Mouse (Mus musculus) CH12.LX (cell line): ENCODE results near the gene Parp3. TPM values are rescaled to one million over a fixed set of nuclear protein-coding genes. Genes with fewer than 3 reads are reported as not detected.

Experiments
- DNase-seq: peaks from one replicate; pipeline ENCODE4 v3.0.0-alpha.2; 2013; ENCODE audit errors: extremely low read depth
- H3K27ac ChIP-seq: 2 replicates; pipeline ENCODE4 v1.5.1; 2012; ENCODE audit warnings: low read depth, mild to moderate bottlenecking, control low read depth, moderate library complexity; ENCODE audit not compliant: insufficient read depth
- H3K27me3 ChIP-seq: replicated peaks from 2 replicates; pipeline ENCODE3; 2012; ENCODE audit warnings: inconsistent platforms
- H3K36me3 ChIP-seq, 2 experiments: replicated peaks in 1 of 2; 2 replicates each; pipeline versions ENCODE3 to v1.6.1; 2012; ENCODE audit warnings: inconsistent platforms in 1 of 2, low read length in 1 of 2, mild to moderate bottlenecking in 1 of 2, mixed read lengths in 1 of 2, moderate library complexity in 1 of 2; ENCODE audit not compliant: control insufficient read depth in 1 of 2, insufficient read depth in 1 of 2
- H3K4me1 ChIP-seq, 2 experiments: 2 replicates each; pipeline ENCODE4 v1.6.1; 2012; ENCODE audit warnings: inconsistent platforms in 1 of 2, moderate library complexity in 1 of 2; ENCODE audit not compliant: insufficient read depth in 2 of 2, control insufficient read depth in 1 of 2
- H3K4me2 ChIP-seq: 2 replicates; pipeline ENCODE4 v1.6.1; 2012; ENCODE audit warnings: low read depth, mild to moderate bottlenecking, control low read depth; ENCODE audit not compliant: poor library complexity, insufficient read depth, severe bottlenecking
- H3K4me3 ChIP-seq, 3 experiments: fragments of 150-350 bp in 1 of 3; sonication (generic) in 1 of 3; replicated peaks in 1 of 3; 2 replicates each; pipeline versions ENCODE3 to v1.5.1; 2011 to 2012; ENCODE audit warnings: low read depth in 2 of 3, low read length in 2 of 3, mild to moderate bottlenecking in 2 of 3, moderate library complexity in 2 of 3, control low read depth in 1 of 3, improper control_type of control experiment in 1 of 3, inconsistent platforms in 1 of 3, mixed read lengths in 1 of 3; ENCODE audit not compliant: poor library complexity in 1 of 3
- H3K79me2 ChIP-seq: replicated peaks from 2 replicates; pipeline ENCODE4 v1.6.1; 2012; ENCODE audit warnings: mild to moderate bottlenecking, moderate library complexity; ENCODE audit not compliant: control insufficient read depth, poor library complexity, insufficient read depth, severe bottlenecking; ENCODE audit errors: extremely low read depth
- H3K9ac ChIP-seq: 2 replicates; pipeline ENCODE4 v1.6.1; 2012; ENCODE audit warnings: low read depth, mild to moderate bottlenecking, control low read depth, moderate library complexity; ENCODE audit not compliant: insufficient read depth
- H3K9me3 ChIP-seq: replicated peaks from 2 replicates; pipeline ENCODE3; 2012; ENCODE audit warnings: low read length, inconsistent platforms, mixed read lengths
- CHD2 ChIP-seq: IDR thresholded peaks from 2 replicates; pipeline ENCODE4 v1.6.1; 2011; ENCODE audit warnings: low read length, improper control_type of control experiment
- CTCF ChIP-seq, 2 experiments: IDR thresholded peaks in 1 of 2; conservative IDR thresholded peaks in 1 of 2; 2 replicates each; pipeline ENCODE4 v1.5.1; 2011 to 2012; ENCODE audit warnings: low read depth in 2 of 2, low read length in 2 of 2, improper control_type of control experiment in 1 of 2, inconsistent platforms in 1 of 2, mild to moderate bottlenecking in 1 of 2, moderate library complexity in 1 of 2
- ELF1 ChIP-seq: IDR thresholded peaks from 2 replicates; pipeline ENCODE4 v1.6.1; 2014; ENCODE audit warnings: low read depth, mild to moderate bottlenecking, inconsistent platforms, low read length, improper control_type of control experiment
- ETS1 ChIP-seq: conservative IDR thresholded peaks from 2 replicates; pipeline ENCODE4 v1.6.1; 2012; ENCODE audit warnings: low read depth, mild to moderate bottlenecking, inconsistent platforms, low read length, improper control_type of control experiment, moderate library complexity
- HCFC1 ChIP-seq: IDR thresholded peaks from 2 replicates; pipeline ENCODE4 v1.6.1; 2012; ENCODE audit warnings: low read depth, mild to moderate bottlenecking, inconsistent platforms, low read length, improper control_type of control experiment
- JUND ChIP-seq: conservative IDR thresholded peaks from 2 replicates; pipeline ENCODE4 v1.6.1; 2011; ENCODE audit warnings: low read depth, low read length, improper control_type of control experiment
- KAT2A ChIP-seq: IDR thresholded peaks from 2 replicates; pipeline ENCODE4 v1.6.1; 2012; ENCODE audit warnings: low read length, improper control_type of control experiment, inconsistent platforms; ENCODE audit not compliant: insufficient replicate concordance
- MEF2A ChIP-seq: IDR thresholded peaks from 2 replicates; pipeline ENCODE4 v1.6.1; 2014; ENCODE audit warnings: low read depth, mild to moderate bottlenecking, inconsistent platforms, low read length, improper control_type of control experiment, borderline replicate concordance
- MXI1 ChIP-seq: IDR thresholded peaks from 2 replicates; pipeline ENCODE4 v1.6.1; 2011; ENCODE audit warnings: mild to moderate bottlenecking, low read depth, low read length, improper control_type of control experiment
- MYC ChIP-seq: IDR thresholded peaks from 2 replicates; pipeline ENCODE4 v1.6.1; 2011; ENCODE audit warnings: low read depth, mild to moderate bottlenecking, improper control_type of control experiment, low read length
- NELFE ChIP-seq: IDR thresholded peaks from 2 replicates; pipeline ENCODE4 v1.6.1; 2011; ENCODE audit warnings: low read depth, low read length, improper control_type of control experiment
- NRF1 ChIP-seq: IDR thresholded peaks from 2 replicates; pipeline ENCODE4 v1.6.1; 2014; ENCODE audit warnings: low read depth, mild to moderate bottlenecking, inconsistent platforms, low read length, improper control_type of control experiment, moderate library complexity
- POLR2A ChIP-seq: IDR thresholded peaks from 2 replicates; pipeline ENCODE4 v1.6.1; 2011; ENCODE audit warnings: low read depth, mild to moderate bottlenecking, improper control_type of control experiment, low read length
- RCOR1 ChIP-seq: conservative IDR thresholded peaks from 2 replicates; pipeline ENCODE4 v1.6.1; 2012; ENCODE audit warnings: low read depth, mild to moderate bottlenecking, inconsistent platforms, low read length, improper control_type of control experiment
- SIN3A ChIP-seq: IDR thresholded peaks from 2 replicates; pipeline ENCODE4 v1.6.1; 2012; ENCODE audit warnings: low read length, improper control_type of control experiment, inconsistent platforms
- SMC3 ChIP-seq: IDR thresholded peaks from 2 replicates; pipeline ENCODE4 v1.6.1; 2011; ENCODE audit warnings: low read depth, low read length, improper control_type of control experiment
- TCF12 ChIP-seq: IDR thresholded peaks from 2 replicates; pipeline ENCODE4 v1.6.1; 2014; ENCODE audit warnings: low read depth, mild to moderate bottlenecking, inconsistent platforms, low read length, improper control_type of control experiment
- UBTF ChIP-seq: IDR thresholded peaks from 2 replicates; pipeline ENCODE4 v1.6.1; 2012; ENCODE audit warnings: low read depth, mild to moderate bottlenecking, inconsistent platforms, low read length, improper control_type of control experiment, moderate library complexity
- USF2 ChIP-seq: conservative IDR thresholded peaks from 2 replicates; pipeline ENCODE4 v1.6.1; 2011; ENCODE audit warnings: low read depth, low read length, improper control_type of control experiment
- ZC3H11A ChIP-seq: IDR thresholded peaks from 2 replicates; pipeline ENCODE4 v1.6.1; 2012; ENCODE audit warnings: low read depth, mild to moderate bottlenecking, inconsistent platforms, low read length, improper control_type of control experiment
- ZKSCAN1 ChIP-seq: IDR thresholded peaks from 2 replicates; pipeline ENCODE4 v1.6.1; 2012; ENCODE audit warnings: low read depth, inconsistent platforms, low read length, improper control_type of control experiment, borderline replicate concordance
- ZNF384 ChIP-seq: IDR thresholded peaks from 2 replicates; pipeline ENCODE4 v1.6.1; 2012; ENCODE audit warnings: low read depth, low read length, improper control_type of control experiment, inconsistent platforms
- dilution Hi-C: fragments of 300-500 bp; cut with MboI; formaldehyde crosslinking; loops from 2 replicates; pipeline ENCODE4 v1.14.3; 2020; ENCODE audit warnings: low sequenced_read_pairs; ENCODE audit not compliant: extremely low pct_unique_long_range_greater_than_20kb, extremely low pct_ligation_motif_present
- in situ Hi-C: fragments of 300-500 bp; cut with MboI; formaldehyde crosslinking; loops from 3 replicates; pipeline ENCODE4 v1.14.3; 2019; ENCODE audit warnings: low sequenced_read_pairs, low pct_ligation_motif_present, low pct_unique_long_range_greater_than_20kb, mixed read lengths
- polyA plus RNA-seq: library from polyadenylated mRNA; unstranded; fragments of >175 nt; gene quantifications from 2 replicates; pipeline ENCODE4 v1.2.1, GENCODE M21; 2012; ENCODE audit warnings: low read depth; ENCODE audit not compliant: insufficient read length
- total RNA-seq, 2 experiments: library from RNA; depleted of rRNA; stranded (reverse); fragments of 300-350 nt in 1 of 2; fragments of >200 nt in 1 of 2; gene quantifications; 2 replicates each; pipeline ENCODE4 v1.2.3; 2012 to 2014

Parp3 gene
- total and polyA plus RNA-seq, 3 experiments: 10.3 to 24.6 (median 12.9) TPM

DNA sequence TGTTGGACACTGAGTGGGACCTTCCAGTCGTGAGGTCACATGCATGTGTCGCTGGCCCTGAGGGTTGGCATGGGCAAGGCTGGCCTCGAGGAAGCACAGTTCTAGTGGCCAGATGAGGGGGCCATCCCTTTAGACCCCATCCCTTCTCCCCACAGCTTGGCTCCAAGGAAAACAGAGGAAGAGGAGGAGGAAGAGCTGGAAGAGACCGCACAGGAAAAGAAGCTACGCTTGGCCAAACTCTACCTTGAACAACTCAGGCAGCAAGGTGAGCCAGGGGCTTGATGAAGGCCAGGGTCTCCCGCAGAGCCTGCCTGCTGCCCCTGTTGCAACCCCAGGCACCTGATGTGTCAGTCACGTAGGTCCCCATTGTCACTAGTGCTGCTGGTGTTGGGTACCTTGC, 3.8 kb upstream of the Parp3 start:
- dilution Hi-C loops: no loop called here
- peaks cover 26% of the 10 kb centered on the region for H3K79me2 ChIP-seq

GRCm38 (mm10) chr9:106478101-106478500, 1.4 kb upstream of the Parp3 start:
- peak overlapping the region; percentile 77 to 92 (median 91) for H3K4me3 ChIP-seq
- H3K27ac ChIP-seq: no peak overlapping the region

More for the DNA sequence above, 3.8 kb upstream of the Parp3 start:
- no peak for DNase-seq
- H3K9ac ChIP-seq: no peak overlapping the region
- no peaks in the 10 kb centered on the region for H3K27me3 ChIP-seq
- peaks cover 56 to 67% of the 10 kb centered on the region in 2 experiments for H3K36me3 ChIP-seq
- no peak overlapping the region for H3K4me3 ChIP-seq
- TF ChIP-seq ZKSCAN1: no peak
- TF ChIP-seq CTCF (conservative IDR thresholded peaks at IDR 0.05 in 1 of 2, IDR thresholded peaks at IDR 0.05 in 1 of 2; ENCODE audit: low read depth in 2 of 2, low read length in 2 of 2): no peak
- no peak for TF ChIP-seq JUND
- TF ChIP-seq SMC3: no peak
- TF ChIP-seq MXI1: no peak
- no peak for TF ChIP-seq ELF1
- in situ Hi-C loops: no loop called here
- H3K27ac ChIP-seq: no peak overlapping the region
- no peaks in the 10 kb centered on the region for H3K9me3 ChIP-seq
- H3K4me1 ChIP-seq: peaks cover 6 to 38% of the 10 kb centered on the region in 2 experiments; a peak in 3 of 4 replicates
- H3K4me2 ChIP-seq: no peak overlapping the region

DNA sequence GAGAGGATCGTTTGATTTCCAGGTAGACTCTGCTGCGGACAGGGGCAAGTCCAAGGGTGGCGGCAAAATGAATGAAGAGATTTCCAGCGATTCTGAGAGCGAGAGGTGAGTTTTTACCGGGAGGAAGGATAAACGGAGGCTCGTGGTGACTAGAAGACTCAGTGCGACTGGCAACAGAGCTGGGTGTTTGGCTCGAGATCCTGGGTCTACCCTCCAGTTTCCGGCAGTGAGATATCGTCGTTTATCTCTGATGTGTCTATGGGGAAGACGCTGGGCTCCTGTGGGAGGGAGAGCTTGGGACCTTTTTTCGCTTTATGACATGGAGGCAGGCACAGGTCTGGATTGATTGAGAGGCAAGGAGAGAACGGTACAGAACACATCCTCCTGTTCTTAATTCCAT, 900 bp upstream of the Parp3 start:
- in situ Hi-C loops: loop anchor here (5.0 kb wide), 1 partner anchor 40 kb away; the partner anchor contains the start of gene Acy1
- DNase-seq: no peak
- Histone ChIP-seq H3K4me1 (peaks cover 6 to 62% of the 10 kb centered on the region in 2 experiments), H3K9me3 (no peaks in the 10 kb centered on the region), H3K79me2 (peaks cover 26% of the 10 kb centered on the region)
- TF ChIP-seq NRF1 (no peak), SMC3 (no peak), SIN3A (no peak), HCFC1 (no peak), USF2 (no peak), ELF1 (no peak), KAT2A (no peak), RCOR1 (no peak), ZC3H11A (no peak), MXI1 (no peak), UBTF (no peak)
- TF ChIP-seq, all 38 proteins: peak for 0
- Histone ChIP-seq H3K36me3 (peaks cover 30 to 52% of the 10 kb centered on the region in 2 experiments), H3K4me3 (peak overlapping the region; percentile 77 to 92 (median 91)), H3K9ac (peak overlapping the region; percentile 74), H3K27ac (no peak overlapping the region), H3K4me2 (peak overlapping the region; percentile 65), H3K27me3 (no peaks in the 10 kb centered on the region)
- dilution Hi-C loops: no loop called here

More at GRCm38 (mm10) chr9:106478101-106478500, 1.4 kb upstream of the Parp3 start:
- TF ChIP-seq SMC3: no peak
- TF ChIP-seq MXI1: no peak
- no peak for TF ChIP-seq ELF1
- no peak for TF ChIP-seq RCOR1
- no peak for TF ChIP-seq ZNF384
- TF ChIP-seq MYC: no peak
- TF ChIP-seq ETS1: no peak
- no peak for TF ChIP-seq NELFE
- TF ChIP-seq POLR2A: no peak
- no peak for TF ChIP-seq MEF2A
- TF ChIP-seq CHD2: no peak
- no peak for TF ChIP-seq TCF12
- TF ChIP-seq UBTF: no peak
- in situ Hi-C loops (loop anchor here (5.0 kb wide), 1 partner anchor 41 kb away; the partner anchor contains the start of gene Acy1), dilution Hi-C loops (no loop called here)
- peak overlapping the region; percentile 65 for H3K4me2 ChIP-seq
- peaks cover 6 to 57% of the 10 kb centered on the region in 2 experiments for H3K4me1 ChIP-seq
- no peaks in the 10 kb centered on the region for H3K27me3 ChIP-seq
- DNase-seq: no peak
- peak overlapping the region; percentile 74; the same call in 1 of the 2 replicates for H3K9ac ChIP-seq
- peaks cover 34 to 52% of the 10 kb centered on the region in 2 experiments for H3K36me3 ChIP-seq
- peaks cover 26% of the 10 kb centered on the region for H3K79me2 ChIP-seq
- H3K9me3 ChIP-seq: no peaks in the 10 kb centered on the region
